Mouse (Mus musculus) gastrocnemius, adult 18-20 months (tissue): ENCODE data around the gene Gas2l2. TPM values are rescaled to one million over a fixed set of nuclear protein-coding genes. Genes with fewer than 3 reads are reported as not detected.

Experiments used
- DNase-seq: peaks from one replicate; pipeline ENCODE4 v3.0.0; 2021; ENCODE audit warnings: low spot score
- long read RNA-seq, 2 experiments: library from polyadenylated mRNA; stranded (forward); transcript quantifications; one replicate each; pipeline ENCODE4 v2.0.0; 2021
- total RNA-seq, 2 experiments: library from RNA; stranded (reverse); gene quantifications; 2 replicates each; pipeline ENCODE4 v1.2.3; 2021

Gene Gas2l2
- total RNA-seq: not detected
- long read RNA-seq, experiment 1: 0 reads
- long read RNA-seq, experiment 2: 0 reads

DNA sequence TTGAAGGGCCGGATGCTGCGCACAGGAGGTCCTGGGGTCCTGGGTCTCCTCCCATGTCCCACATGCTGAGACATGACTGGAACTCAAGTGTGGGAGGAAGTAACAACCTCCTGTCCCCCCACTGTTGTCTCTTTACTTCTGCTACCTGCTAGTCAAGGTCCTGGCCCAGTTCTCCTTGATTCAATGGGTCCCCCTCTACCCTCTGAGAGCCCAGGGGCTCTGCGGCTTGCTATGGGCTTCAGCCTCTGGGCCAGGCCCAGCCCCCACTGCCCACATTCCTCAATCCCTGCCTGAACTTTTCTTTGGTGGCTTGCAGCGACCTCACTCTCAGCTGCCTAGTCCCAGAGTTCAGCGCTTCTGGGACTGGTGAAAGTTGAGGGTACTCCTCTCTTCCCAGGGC, at the start of gene Gas2l2:
Gene Gas2l2, minus strand, starts transcription at position 101 of the 400 bp plus-strand sequence.
- no peak for DNase-seq

DNA sequence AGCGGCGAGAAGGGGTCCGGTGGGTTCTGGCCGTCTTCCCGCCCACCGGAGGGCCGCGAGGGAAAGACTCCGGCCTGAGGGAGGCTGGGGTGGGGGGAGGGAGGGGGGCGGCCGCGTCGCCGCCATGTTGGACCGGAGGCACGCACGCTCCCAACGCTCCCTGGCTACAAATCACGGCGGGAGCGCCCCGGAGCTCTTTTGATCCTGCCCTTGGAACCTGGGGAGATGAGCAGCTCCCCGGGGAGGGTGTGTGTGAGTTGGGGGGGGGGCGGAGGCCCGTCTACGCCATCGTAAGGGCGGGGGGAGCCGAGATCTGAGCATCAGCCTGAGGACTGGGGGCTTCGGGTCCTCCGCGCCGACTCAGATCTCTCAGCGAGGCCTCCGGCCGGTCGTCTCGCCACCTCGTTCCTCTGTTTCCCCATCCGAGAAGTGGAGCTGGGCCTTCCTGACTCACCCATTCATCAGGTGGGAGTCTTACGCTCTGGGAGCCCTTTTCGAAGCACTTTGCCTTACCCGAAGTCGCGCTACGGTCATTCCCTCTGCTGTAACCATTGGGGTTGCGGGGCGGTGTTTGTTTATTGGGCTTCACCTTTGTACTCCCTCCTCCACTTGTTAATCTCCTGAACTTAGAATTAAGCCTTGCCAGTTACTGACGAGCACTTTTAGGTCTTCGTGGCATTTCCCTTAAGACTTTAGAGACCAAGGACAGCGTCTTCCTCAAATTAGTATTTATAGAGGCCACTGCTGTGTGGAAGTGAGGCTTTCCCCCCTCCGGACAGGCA, 44.2 kb upstream of the Gas2l2 start:
- no peak for DNase-seq

DNA sequence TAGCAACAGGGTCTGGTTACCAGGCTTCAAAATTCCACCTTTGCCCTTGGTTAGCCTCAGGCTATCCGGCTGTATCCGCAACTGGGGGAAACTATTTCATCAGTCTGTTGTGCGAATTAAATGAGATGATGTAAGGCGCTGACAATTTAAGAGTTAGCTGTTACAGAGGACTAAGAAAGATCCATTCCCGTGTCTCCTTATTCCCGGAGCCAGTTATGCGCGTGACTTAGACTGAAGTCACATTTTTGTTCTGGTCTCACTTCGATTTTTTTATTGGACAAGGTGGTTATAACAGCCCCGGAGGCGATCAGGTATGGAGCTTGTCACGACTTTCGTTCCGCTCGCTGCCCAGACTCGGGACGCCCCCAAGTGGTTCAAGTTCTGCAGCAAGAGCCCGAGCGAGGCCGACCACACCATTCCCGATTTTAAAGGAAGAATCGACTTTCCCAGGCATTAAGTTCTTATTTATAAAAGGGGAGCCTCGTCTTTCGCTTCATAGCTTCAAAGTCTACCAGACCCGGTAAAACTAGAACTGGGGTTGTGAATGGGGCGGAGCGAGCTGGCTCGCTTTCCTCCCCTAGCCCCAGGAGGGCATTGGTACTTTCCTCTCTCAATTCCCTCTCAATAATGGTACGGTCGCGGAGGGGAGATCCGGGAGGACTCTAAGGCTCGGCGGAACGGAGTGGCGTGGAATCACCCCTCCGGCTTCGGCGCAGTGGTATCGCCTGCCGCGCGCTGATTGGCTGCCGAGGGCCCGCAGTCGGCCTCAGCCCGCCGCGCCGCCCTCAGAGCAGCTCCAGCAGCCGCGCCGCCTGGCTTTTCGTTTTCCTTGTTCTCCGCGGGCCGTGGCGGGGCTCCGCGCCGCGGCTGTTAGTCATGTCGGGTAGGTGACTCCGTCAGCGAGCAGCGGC, 43.3 kb upstream of the Gas2l2 start, which contains the start of gene Taf15:
Gene Taf15, plus strand, starts transcription at position 763 of the 911 bp plus-strand sequence.
- peak; percentile 98 for DNase-seq

DNA sequence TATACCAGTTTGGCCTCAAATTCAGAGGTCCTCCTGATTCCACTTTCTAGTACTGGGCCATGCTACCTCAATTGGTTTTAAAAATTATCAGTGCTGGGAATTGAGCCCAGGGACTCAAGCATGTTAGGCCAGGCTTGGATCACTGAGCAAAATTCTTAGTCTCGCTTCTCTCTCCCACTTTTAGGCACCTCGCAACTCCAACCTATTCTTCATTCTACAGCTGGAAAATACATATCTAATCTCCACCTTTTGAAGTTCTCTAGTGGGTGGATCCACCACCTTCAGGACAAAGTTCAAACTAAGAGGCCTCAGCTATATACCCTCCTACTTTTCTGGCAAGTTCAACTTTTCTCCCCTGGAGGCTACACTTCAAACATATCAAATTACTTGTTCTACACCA, 42.5 kb upstream of the Gas2l2 start:
- no peak for DNase-seq

DNA sequence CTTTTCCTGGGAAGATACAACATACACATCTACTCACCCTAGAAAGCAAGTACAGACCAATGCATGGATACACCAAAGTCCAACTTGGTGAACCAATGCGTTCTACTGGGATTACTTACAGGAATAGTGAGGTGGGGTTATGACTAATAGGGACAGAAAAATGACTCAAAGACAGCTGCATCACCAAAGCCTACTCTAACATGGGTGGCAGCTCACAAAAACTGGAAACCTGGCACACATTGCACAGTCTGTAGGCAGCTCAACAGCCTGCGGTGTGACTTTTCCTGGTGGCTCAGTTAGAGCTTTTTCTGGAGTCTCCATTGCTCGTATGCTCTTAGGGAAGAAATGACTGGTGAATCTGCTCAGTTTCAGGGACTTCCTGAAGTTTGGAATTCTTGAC, 39.5 kb upstream of the Gas2l2 start:
- DNase-seq: no peak

DNA sequence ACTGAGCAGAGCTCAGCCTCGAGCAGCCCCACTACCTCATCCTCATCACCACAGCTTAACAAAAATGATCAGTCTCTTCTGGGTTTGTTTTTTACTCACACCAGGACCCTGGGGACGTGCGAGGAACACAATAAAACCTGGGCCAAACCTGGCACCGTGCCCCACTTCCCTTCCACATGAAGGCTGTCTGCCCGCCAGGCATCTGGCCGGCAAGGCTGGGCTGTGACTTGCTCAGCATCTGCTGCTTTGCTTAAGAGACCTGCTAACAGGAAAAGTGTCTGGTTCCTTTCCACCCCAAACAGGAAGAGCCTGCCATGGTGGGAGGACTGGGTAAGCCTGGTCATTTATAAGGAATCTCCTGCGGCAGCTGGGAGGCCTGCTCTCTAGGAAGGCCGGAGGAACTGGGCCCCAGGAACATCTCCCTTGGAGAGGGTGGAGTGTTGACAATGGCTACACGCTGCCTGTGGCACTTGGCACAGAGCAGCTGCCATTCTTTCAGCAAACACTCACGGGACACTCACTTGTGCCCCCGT, 37.9 kb upstream of the Gas2l2 start:
- DNase-seq: peak; percentile 55

DNA sequence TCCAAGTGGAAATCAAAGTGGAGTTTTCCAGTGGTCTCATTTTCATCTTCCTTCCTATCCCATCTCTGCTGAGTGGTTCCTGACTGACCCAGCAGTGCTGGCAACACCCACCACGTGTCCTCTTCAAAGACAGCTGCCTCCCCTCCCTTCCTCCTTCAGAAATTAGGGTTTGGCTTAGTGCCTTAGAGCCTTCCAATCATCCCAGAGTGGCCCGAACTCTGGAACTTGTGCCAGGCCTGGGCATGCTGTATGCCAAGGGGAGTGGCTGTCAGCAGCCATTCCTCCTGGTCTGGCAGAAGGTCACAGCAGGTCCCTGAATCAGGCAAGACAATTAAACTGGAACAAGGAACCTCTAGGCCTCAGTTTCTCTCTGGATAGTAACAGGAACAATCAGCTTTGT, 36.7 kb upstream of the Gas2l2 start:
- no peak for DNase-seq

DNA sequence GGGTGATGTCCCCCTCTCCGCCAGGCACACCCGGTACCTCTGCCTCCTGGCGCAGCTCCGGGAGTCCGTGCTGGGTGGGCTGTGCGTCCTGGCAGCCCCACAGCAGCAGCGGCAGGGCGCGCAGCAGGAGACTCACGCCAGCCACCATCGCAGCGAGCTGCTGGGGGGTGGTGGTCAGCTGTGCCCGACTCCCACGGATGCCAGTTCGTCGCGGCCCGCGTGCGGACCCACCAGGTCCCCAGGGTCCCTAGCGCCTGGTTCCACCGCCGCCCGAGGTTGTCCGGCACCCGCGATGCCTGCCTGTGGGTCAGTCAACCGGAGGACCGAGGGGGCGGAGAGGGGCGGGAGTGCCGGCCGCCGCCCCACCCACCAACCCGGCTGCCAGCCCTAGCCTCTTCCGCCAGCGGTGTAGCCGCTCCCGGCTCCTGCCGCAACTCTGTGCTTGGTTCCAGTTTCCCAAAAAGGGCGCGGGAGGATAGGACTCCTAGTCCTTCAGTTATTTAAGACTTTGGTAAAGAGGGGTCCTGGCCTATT, 33.5 kb upstream of the Gas2l2 start, which contains the start of gene Mmp28:
Gene Mmp28, minus strand, starts transcription at position 361 of the 534 bp plus-strand sequence.
- peak; percentile 51 for DNase-seq

DNA sequence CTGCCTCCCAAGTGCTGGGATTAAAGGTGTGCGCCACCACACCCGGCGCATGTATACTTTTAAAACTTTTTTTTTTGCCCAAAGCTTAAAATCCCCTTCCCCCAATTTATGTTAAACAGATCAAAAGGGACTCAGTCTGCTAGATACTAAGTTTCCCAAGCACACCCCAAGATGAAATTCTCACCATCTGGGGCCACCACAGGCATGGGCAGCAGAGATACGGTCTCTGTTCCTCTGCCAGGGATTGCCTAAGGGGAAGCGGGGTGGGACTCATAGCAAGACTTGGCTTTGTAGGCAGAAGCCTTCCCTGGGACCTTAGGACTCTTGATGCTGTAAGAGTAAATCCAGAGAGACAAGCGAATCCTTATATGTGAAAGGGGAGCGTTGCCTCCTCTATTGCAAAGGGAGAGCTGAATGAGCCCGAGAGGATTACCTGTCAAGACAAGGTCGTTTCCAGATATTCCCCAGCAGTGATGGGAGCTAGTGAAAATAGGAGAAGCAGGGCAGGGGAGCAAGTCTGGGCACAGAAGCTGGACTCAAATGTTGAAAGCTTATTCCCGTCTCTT, 32.3 kb upstream of the Gas2l2 start:
- DNase-seq: no peak

DNA sequence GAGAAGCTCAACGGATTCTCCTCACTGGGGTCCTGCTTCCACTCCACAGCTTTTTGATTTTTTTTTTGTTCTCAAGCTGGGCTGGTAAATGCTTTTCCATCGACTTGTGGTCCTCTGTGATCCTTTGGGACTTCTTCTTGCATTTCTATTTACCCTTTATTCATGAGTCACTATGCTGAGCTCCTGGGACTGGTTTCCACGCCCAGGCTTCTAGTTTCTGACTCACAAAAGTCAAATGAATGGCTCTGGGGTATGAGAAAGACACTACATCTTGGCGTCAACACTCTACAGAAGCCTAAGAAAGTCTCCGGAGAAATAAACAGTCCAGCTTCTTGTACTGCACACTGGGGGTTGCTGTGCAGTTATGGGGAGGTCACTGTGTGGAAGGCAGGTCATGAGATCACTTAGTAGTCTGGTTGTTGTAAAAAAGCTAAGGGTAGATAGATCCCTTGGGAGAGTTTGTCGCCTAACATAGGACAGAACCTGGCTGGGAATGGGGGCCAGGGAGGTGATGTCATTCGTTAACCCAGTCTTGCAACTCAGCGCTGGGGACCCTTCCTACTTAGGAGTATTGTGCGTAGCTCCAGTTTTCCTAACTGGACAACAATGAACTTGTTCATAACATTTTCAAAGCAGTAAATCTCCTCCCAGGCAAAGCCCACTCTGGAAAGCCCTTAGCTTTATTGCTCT, 28.8 kb upstream of the Gas2l2 start:
- peak; percentile 44 for DNase-seq

DNA sequence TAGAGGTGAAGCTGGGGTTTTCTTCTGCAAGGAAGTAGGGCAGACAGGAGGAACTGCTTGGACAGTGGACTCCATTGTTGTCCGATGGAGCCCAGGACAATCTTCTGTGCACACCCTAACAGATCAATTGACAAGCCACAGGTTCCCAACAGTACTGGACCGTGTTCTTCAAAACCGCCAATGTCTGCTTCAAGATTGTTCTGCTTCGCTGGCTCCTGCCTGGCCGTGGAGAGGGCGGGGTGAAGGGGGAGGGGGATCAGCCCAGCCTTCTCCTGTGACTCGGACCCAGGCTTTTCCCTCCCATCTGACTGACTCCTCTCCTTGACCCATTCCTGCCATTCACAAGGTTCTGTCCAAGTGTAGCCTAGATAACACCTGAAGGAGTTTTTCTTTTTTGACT, 28.0 kb upstream of the Gas2l2 start:
- no peak for DNase-seq

DNA sequence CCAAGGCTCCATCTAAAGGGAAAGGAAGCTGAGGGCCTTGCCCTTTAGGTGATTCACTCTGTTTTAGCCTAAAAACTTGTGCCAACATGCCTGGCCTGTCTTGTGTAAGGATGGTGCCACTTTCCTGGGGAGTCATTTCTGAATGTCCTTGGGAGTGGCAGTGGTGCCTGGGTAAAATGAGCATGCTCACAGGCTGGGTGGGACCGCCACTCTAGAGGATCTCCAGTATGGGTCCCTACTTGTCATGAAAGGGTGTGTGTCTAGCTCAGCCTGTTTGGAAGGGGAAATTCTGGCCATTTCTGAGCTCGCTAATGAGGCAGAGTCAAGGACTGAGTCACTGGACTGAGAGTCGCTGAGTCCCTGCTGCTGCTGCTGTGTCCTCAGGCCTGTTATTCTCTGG, 26.4 kb upstream of the Gas2l2 start:
- no peak for DNase-seq

DNA sequence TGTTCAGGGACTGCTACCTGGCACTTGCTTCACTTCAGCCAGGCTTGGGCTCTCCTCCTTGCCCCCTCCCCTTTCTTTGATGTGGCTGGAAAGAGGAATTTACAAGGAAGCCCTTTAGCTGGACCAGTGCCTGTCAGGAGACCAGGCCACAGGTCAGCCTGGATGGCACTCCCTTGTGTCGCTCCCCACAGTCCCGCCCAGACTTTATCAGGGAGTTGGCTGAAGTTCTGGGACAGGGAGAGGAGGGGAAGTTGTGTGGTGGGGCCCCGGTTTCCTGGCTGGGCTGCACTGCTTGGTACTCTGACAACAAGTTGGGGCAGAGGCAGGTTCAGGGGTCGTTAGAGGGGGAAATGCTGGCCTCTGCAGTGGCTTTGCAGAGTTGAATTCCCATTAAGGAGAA, 25.3 kb upstream of the Gas2l2 start:
- DNase-seq: no peak

DNA sequence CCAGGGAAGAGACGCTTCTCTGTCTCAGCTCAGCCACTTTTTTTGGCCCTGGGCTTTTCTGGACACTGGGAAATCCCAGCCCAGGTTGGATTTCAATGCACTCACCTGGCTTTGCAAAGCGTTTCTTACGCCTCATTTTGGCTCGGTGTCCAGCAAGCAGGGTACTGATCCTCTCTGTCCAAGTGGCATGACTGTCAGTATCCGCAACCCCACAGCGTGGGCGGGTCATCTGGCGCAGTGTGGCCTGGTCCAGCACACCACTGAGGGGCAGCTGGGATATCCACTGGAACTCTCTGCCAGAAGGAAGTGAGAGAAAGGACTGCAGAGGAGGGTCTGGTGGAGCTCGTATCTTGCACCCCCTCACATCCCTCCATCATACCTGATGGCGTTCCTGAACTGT, 22.0 kb upstream of the Gas2l2 start:
- DNase-seq: no peak

DNA sequence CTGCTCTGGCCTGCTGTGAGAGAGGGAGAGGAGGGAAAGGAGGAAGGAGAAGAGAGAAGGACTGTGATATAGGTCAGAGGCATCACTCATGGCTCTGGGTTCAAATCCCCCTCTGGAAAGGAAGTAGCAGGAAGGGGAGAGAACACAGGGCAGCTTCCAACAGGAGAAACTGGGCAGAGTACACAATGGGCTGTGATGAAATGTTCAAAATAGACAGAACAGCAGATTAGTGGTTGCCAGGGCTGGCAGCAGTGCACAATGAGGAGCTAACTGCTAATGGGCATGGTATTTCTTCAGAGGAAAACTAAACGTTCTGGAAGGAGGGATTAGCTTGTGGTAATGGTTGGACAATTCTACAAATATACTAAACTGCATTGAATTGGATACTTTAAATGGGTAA, 21.3 kb upstream of the Gas2l2 start:
- no peak for DNase-seq

DNA sequence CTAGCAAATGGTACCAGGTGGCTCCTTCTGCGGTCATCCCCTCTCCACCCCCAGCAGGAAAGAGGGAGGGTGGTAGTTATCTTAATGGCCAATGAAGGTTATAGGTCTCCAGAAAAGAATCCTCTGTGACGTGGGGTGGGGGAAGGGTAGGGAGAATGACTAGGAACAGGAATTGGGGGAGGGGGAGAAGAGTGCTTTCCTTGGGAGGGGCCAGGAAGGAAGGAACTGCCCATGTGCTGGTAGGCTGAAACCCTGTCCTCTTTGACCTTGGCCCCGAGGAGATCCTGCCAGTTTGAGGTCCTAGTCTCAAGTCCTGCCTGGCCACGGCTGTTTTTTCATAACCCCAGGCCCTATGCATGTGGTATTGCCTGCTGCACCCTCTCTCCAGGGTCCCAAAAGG, 20.0 kb upstream of the Gas2l2 start:
- no peak for DNase-seq

DNA sequence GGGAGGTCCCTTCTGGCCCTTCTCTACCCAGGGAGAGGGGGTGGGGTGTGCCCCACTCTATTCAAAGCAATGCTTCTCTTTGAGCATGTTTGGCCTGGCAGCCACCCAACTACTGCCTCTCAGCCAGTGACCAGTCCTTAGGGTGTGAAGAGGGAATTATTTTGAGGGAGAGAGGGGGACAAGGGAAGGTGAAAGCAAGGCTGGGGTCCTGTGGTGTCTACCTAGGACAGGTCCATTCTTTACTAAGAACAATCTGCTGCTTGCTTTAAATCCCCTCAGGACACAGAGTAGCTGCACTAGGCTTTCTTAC, 19.6 kb upstream of the Gas2l2 start:
- DNase-seq: no peak

DNA sequence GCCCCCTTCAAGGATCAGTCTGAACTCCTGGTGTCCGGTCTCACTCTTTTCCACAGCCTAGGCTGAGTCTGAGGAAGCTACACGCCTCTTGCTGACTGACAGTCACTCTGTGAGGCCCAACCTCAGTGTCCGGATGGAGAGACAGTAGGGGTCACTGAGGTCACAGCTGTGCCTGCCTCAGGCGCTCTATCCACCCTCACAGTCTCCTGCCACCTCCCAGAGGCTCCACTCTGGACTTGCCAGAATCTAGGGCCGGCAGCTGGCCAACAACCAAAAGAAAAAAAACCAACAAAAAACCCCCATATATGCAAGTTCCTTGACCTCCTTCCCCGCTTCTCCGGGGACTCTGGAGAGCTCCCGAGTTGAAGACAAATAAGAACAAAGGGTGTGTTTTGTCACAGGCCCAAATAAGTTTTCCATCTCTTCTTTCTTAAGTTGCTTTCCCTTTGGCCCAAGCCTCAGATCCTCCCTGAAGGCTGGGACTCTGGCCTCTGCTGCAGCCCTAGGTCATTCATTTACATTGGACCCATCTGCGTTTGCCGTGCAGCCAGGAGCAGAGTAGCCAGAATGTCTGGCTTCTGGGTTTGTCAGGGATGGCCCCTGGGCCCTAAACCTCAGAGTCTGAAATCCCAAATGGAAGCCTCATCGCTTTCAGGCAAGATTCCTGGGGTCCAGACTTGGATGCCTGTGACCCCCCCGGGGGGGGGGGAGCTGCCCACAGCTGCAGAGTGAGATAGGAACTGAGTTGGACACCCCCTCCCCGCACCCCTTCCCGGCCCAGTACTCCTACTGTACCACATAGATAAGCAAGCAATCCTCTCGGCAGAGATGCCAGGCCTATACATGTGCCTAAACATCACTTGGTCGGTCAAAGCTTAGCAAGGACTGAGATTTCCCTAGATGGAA, 19.0 kb upstream of the Gas2l2 start:
- DNase-seq: peak; percentile 45

DNA sequence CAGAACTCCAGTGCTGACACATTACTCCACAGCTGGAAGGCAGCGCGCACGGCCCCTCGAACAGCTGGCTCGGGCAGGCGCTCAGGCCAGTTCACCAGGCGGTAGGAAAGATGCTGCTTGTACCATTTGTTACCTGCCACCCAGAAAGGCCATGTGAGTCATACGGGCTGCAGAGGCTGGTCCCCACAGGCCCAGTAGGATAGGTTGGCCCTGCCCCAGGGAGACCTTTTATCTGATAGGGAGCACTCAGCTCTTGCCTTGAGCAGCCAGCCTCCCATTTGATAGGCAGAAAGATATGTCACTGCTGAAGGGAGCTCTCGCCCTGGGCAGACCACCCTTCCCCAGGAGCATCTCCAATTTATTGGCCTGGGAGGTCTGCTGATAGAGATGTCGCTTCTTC, 18.4 kb upstream of the Gas2l2 start:
- no peak for DNase-seq

DNA sequence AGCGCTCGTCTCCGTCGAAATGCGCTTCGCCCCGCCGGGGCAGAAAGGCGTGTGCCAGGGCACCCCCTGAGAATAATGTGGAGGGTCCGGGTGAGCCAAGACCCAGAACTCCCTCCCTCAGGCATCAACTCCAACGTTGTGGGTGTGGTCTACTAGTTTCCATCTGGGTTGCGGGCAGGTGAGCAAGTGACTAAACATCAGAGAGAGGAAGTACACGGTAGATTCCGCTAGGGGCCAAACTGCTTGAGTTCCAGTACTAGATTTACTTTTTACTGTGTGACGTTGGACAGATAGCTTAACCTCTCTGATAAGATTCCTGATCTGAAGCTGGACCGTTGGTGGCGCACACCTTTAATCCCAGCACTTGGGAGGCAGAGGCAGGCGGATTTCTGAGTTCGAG, 15.7 kb upstream of the Gas2l2 start:
- no peak for DNase-seq
